Mouse (Mus musculus) heart, adult 2 months (tissue): ENCODE data around the gene Shc1.

Experiments used
- CTCF ChIP-seq: fragments of 200-600 bp; IDR thresholded peaks from 2 replicates; pipeline ENCODE4 v1.8.1; 2022; ENCODE audit warnings: antibody characterized with exemption, mild to moderate bottlenecking, moderate library complexity
- EP300 ChIP-seq: fragments of 200-500 bp; IDR thresholded peaks from 2 replicates; pipeline ENCODE4 v1.6.1; 2011; ENCODE audit warnings: low read depth, low read length, control low read depth; ENCODE audit not compliant: insufficient read depth
- POLR2A ChIP-seq: fragments of 200-500 bp; IDR thresholded peaks from 2 replicates; pipeline ENCODE4 v1.6.1; 2011; ENCODE audit warnings: mild to moderate bottlenecking, low read depth, low read length, control low read depth; ENCODE audit not compliant: insufficient read depth

DNA sequence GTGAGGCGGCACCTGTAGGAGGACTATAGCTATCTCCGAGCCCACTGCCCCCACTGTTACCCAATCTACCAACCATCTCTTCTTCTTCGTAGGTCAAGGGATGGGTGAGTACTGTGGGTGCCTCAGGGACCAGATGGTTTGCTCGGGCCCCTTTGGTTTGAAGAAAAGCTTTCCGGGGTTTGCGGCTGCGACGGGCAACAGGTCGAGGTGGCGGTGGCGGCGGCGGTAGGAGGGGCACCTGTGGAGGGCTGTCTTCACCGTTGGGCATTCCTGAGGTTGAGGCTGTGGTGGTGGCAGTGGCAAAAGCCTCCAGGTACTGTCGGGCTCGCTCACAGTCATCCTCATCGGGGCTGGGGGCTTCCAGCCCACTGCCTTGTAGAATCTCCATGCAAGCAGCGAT is 37.5 kb upstream of the Shc1 start:
- TF ChIP-seq POLR2A = no peak
- TF ChIP-seq CTCF = no peak
- no peak for TF ChIP-seq EP300
